22 mouse cellular contexts compared by ENCODE assay signal in the genomic region with DNA sequence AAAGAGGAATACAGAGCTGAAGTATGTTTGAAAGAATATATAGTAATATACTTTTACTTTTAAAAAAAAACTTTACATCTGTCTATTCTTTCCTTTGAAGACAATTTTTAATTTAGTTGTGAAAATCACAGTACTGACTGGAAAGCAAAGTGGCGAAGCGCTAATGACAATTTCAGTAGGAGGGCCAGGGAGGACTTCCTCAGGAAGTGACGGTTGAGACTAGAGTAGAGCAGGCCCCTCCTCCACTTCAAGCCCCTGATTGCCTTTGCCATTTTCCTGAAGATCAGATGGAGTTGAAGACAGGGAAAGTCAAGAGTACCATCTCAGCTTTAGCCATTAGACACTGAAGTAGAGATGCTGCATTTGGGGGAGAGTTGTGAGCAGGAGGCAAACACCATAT.
"Had no signal": no experiment of that assay in that cellular context is flagged by ENCODE, and none has a peak within 500 bp of the region (broad histone marks: within the 10 kb centered on the region; RNA-seq: fewer than 3 reads in every experiment).

No protein-coding gene starts in this region.

- H3K27ac ChIP-seq: liver, embryonic 15.5 days; lung, embryonic 15.5 days; macrophage; midbrain, embryonic 13.5 days; midbrain, embryonic 15.5 days; neural tube, embryonic 13.5 days; neural tube, embryonic 15.5 days; stomach, embryonic 15.5 days; stomach, postnatal 0 days had no signal

- H3K27me3 ChIP-seq: liver, embryonic 15.5 days; lung, embryonic 15.5 days; megakaryocyte, embryonic 14.5 days; midbrain, embryonic 13.5 days; midbrain, embryonic 15.5 days; neural tube, embryonic 13.5 days; neural tube, embryonic 15.5 days; stomach, embryonic 15.5 days had no signal

- H3K4me3 ChIP-seq: liver, embryonic 15.5 days; lung, embryonic 15.5 days; megakaryocyte, embryonic 14.5 days; midbrain, embryonic 13.5 days; midbrain, embryonic 15.5 days; myocyte; neural tube, embryonic 13.5 days; neural tube, embryonic 15.5 days; stomach, embryonic 15.5 days had no signal

- ATAC-seq: liver, postnatal 0 days; lung, postnatal 0 days; midbrain, embryonic 13.5 days; midbrain, embryonic 15.5 days had no signal

- H3K4me1 ChIP-seq: liver, embryonic 15.5 days; midbrain, embryonic 13.5 days; midbrain, embryonic 15.5 days; neural tube, embryonic 13.5 days; neural tube, embryonic 15.5 days; stomach, embryonic 15.5 days had no signal

- DNase-seq: liver, postnatal 0 days; lung, adult 2 months; lung, postnatal 14 days; lung, postnatal 36 days; retina, postnatal 1 day; right cerebral cortex, adult 18-20 months; right cerebral cortex, postnatal 25 days; thymus, adult 2 months; thymus, postnatal 25 days; thymus, postnatal 4 days had no signal

- H3K36me3 ChIP-seq: liver, embryonic 15.5 days; lung, embryonic 15.5 days; midbrain, embryonic 13.5 days; midbrain, embryonic 15.5 days; neural tube, embryonic 13.5 days; neural tube, embryonic 15.5 days; stomach, embryonic 15.5 days had no signal
